Mouse (Mus musculus) CD4-positive, CD25-positive, alpha-beta regulatory T cell, adult 4 months (primary cell): Measurements from ENCODE around the gene Tssk1. TPM values are rescaled to one million over a fixed set of nuclear protein-coding genes. Genes with fewer than 3 reads are reported as not detected.

Experiments
- ATAC-seq: one replicate; pipeline ENCODE4 v1.8.0; 2017
- polyA plus RNA-seq, 2 experiments: library from polyadenylated mRNA; unstranded; fragments of 100-300 nt; shearing (Covaris generic); gene quantifications; one replicate each; pipeline ENCODE4 v1.2.1; 2017

The Tssk1 gene
- polyA plus RNA-seq, 2 experiments from 2014 or later, result not detected

DNA sequence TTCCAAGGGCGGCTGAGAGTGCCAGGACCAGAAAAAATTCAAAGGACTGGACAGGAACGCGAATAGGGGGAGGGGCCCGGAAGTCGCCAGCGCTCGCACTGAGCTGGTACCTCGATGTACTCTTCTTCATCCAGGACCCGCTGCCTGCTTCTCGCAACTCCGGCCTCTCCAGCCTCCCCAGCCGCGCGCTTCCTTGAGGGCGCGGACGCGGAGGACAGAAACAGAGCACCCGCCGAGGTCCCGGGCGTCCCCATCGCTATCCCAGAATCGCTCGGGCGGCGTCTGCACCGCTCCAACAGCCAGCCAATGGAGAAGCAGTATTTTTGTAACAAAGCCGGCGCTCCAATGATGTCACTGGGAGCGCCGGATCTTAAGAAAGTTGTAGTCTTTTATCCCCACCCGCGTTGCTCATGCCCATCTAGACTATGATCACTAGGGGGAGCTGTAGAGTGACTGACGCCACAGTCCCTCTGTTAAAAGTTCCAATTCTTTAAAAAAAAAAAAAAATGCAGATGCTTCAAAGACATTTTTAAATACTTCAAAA is 17.1 kb downstream of the Tssk1 start, which contains the start of gene Ess2:
Gene Ess2 (minus strand): TSS at position 297 of the 544 bp plus-strand sequence.
- ATAC-seq, result peak; percentile 100

DNA sequence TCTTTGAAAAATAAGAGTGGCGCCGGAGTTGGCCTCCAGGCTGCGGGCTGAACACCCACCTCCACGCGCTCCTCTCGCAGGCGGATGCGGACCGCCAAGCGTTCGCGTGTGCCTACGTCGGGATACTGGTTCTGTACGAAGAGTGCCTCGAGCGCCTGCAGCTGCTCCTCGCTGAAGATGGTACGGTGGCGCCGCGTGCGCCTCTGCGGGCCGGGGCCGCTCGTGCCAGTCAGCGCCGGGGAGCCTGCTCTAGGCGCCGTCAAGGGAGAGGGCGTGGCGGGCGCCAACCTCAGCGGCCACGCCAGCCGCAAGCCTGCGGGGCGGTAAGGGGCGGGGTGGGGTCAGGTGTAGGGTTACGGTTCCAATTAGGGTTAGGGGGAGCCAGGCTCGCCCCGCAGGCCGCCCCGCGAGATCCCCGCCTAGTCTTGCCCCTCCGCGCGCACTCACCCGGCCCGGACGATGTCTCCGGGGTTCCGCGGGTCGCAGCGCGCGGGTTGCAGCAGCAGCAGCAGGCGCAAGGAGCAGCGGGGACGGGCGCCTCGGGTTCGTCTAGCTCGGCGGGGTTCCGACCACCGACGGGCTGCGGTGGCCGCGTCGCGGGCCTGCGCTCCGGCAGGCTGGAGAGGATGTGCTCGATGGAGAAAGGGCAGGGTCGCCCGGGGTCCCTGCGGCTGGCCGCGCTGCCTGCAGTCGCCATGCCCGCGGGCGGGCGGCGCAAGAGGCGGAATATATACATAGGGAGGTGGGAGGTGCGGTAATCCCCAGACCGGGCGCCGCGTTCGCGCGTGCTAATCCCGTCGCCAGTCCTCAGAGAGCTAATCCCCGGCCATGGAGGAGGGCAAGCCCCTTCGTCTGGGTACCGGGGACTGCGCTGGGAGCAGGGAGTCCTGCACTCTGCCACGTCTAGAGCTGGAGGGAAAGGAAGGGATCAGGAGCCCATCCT is 20.6 kb downstream of the Tssk1 start, which contains the start of gene Gsc2:
Gene Gsc2 (minus strand): TSS at position 753 of the 943 bp plus-strand sequence.
- no peak for ATAC-seq

DNA sequence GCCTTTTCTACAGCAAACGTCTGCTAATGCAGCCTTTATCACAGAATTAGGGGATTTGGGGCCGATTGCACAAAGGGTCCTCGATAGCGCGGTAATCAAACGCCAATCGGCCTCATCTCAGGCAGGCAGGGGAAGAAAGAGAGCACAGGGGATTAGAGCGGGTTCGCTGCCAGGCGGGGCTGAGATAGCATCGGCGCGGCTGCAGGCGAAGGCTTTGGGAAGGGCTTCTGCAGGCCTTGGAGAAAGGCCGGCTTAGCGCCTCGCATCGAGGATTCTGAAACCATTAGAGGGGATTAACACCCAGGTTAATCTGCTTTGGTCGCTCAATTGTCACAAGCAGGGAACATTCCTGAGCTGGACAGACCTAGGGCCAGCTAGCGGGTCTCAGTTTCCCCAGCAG is 26.6 kb downstream of the Tssk1 start:
- ATAC-seq, result no peak

DNA sequence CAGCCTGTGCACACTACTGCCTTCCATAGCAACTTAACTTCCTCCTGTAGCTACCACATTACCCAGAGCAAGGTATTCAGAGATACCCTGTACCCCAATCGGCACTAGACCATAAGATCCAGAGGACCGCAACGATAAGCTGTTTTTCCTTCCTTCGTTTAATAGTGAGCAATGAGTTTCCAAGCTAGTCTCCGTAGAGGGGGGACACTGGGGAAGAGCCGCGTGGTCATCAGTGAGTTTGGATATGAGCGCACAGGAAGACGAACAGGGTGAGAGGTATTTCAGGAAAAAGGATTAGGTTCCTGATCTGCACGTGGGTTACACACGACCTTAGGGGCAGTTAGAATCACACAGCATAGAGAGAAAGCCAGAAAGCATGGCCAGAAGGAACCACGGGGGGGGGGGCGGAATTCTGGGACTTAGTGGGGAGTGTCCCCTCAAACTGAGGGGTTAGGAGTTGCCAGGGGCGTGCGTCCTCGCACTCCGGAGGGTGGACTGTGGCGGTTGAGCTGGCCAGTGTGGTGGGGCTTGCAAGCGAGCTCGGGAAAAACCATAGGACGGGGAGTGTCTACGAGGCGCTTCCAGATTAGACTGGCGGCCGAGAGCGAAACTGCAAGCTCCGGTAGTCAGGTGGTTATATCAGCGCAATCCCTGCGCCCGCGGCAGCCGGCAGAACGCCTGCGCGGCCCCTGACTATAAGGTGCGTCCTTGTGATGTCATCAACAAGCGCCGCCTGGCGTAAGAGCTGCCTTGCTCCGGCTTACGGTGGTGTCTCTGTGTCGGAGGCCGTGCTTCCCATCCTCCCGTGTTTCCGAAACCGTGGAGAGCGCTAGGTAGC is 27.5 kb downstream of the Tssk1 start:
- peak; percentile 98 for ATAC-seq

DNA sequence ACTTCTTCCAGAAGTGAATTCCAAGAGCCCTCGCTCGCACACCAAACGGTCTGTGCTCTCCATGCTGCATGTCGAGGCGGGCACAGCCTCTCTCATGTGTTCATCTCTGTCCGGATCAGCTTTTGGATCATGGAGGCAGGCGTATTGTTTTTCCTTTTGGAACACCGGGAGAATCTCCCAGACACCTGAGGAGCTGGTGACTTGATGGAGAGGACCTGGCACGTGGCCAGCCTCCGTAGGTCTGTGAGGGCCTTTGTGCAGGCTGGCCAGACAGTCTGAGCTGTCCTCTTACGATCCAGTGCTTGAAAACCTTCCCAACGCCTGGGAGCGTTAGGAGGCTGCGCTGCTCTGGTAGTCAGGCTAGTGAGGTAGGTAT is 28.1 kb downstream of the Tssk1 start:
- ATAC-seq, result peak; percentile 1

DNA sequence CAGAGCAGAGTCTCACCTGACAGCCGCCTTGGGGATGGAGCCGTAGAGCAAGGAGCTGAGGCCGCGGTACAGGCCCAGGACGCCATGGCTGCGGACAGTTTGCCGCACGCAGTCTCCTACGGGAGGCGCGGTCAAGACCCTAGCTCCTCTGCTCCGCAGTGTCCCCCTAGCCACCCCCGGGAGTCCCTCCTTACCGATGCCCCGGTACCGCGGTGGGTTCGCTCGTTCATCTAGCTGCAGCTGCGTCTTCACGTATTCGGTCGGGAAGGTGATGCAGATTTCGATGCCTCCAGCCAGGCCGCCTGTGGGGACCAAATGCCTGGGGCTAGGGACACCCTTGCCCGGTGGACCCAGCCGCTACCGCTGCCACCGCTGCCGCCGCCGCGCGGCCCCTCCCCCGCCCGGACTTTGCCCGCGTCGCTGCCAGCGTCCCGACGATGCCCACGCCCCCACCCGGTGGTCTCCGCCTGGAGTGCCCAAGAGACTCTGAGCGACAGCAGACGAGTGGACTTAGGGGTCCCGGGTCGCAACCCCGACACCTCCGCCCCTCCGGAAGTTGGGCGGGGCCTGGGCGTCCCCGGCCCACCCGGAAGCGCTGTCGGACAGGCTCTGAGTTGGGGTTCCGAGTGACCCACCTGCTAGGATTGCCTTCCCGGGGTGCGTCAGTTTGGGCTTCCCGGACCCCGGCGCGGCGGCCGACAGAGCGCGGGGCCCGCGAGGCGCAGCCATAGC is 33.5 kb downstream of the Tssk1 start:
- peak; percentile 21 for ATAC-seq

DNA sequence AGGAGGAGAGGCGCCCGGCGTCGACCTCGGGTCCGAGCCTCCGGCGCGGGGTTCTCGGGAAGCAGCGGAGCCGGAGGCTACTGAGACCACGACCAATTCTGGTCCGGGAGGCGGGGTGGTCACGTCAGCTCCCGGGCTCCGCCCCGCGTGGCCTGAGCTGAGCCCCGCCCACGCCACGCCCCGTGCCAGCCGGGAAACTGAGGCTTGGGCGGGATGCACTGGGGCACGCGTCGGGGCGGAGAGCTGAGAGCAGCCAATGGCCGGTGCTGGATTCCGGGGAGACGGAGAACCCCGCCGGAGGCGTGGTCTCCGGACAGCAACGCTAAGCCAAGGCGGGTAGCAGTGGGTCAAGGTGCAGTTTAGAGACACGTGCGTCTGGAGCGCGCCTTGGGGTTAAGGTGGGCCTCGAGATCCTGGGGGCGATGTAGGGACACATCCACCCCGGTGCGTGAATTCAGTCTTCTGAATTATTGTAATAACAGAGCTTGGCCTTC is 34.1 kb downstream of the Tssk1 start, which contains the start of gene Slc25a1:
Gene Slc25a1 (minus strand): TSS at position 133 of the 494 bp plus-strand sequence.
- peak; percentile 21 for ATAC-seq

DNA sequence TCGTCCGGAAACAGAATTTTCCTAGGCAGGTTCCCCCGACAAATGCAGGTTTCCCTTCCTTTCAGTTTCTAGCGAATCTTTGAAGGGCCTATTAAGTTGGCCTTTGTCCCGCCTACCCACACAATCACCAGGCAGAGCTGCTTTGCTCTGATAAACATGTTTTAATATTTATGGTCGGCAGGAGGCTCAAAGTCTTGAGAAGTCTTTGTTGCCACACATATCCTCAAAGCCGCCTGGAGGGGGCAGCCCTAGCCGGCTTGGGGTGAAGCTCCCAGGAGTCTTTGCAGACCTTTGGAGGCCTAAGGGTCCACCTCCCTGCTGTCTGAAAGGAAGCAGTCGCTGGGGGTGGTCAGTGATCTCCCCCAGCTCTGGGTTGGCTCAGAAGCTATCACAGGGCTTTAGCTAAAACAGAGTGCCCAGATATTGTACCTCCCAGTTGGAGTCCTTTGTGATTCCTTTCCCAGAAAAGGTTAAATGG is 34.6 kb downstream of the Tssk1 start:
- ATAC-seq, result peak; percentile 94

DNA sequence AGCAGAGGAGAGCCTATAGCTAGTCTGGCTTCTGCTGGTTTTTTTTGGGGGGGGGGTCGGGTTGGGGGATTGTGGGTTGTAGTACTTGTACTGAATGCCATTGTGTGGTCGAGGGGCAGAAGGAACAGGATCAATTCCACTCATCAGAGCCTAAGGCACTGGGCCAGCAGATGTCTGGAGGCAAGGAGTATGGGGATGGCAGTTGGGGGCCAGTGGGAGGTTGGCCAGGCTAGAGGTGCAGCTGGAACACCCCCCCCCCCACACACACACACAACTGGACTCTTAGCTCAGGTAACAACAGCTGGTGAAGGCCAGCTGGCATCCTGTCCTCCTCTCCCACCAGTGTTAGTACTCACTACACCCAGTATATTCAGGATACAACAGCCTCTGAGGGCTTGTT is 35.2 kb downstream of the Tssk1 start:
- no peak for ATAC-seq

DNA sequence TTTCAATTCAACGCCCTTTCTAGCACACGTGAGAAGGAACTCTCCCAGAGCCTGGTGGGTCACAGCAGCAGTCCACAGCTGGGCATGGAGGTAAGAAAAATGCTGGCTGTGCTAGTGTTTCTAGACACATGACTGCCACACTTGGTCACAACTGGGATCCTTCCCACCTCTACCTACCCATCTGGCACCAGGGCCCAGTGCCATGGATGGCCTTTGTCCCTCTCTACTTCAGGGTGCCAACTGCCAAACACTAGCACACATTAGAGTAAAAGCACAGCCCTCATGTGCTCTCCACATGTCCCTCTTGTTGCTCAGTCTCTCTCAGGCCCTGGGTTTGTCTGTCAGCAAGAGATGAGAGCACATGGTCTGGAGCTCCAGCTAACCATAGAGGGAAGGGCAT is 35.6 kb downstream of the Tssk1 start:
- no peak for ATAC-seq

DNA sequence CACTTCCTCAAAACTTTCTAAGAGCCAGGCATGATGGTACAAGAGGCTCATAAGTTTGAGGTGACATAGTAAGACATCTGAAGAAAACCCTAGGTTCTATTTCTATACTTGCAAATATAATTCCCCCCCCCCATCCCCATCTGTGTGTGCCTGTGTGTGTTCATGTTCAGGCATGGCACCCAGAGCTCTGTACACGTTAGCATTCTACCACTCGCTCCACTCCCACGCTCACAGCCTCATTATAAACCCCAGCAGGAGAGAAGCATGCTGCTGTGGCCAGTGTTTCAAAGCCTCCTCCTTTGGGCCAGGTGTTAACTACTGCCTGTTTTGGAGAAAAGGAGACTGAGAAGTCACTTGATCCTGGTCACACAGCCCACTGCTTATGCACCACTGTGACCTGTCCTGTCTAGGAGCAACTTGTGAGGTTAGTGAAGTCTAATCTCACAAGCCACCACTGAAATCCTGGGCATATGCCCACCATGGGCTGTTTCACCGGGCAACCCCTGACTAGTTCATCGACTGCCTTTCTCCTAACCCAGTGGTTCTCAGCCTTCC is 38.0 kb downstream of the Tssk1 start:
- no peak for ATAC-seq

DNA sequence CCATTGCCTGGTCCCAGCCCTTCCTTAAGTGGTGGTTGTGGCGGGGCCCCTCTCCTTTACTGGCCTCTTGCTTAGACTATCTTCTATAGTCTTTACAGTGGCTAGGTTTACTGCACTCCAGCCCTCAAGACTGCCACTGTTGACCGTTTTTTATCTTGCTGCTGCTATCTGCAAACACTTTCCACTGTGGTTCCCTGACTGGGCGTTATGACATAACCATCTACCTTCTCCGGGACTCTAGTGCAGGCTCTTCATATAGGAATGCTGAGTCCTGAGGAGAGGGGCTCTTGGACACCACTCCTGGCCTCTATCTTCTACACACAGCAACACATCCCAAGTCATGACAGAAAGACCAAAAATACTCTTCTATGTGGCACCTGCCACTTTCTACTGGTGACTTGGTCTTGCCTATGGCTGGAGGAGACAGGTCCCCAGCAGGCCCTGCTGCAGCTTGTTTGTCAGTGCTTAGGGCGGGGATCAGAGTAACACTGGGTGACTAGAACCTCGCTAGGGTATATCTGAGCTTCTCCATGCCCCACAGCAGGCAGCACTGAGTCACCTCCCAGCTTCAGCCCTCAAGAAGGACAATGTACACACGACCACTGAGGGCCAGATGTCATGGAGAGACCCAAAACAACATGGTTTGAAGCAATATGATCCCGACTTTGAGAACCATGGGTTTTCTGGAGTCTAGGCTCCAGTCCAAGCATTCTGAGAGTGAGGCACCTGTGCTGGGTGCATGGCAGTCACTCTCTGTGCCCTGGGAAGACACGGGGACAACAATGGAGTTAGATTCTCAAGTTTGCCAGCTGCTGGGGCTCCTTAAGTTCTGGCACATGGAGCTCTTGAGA is 39.8 kb downstream of the Tssk1 start:
- ATAC-seq, result no peak

DNA sequence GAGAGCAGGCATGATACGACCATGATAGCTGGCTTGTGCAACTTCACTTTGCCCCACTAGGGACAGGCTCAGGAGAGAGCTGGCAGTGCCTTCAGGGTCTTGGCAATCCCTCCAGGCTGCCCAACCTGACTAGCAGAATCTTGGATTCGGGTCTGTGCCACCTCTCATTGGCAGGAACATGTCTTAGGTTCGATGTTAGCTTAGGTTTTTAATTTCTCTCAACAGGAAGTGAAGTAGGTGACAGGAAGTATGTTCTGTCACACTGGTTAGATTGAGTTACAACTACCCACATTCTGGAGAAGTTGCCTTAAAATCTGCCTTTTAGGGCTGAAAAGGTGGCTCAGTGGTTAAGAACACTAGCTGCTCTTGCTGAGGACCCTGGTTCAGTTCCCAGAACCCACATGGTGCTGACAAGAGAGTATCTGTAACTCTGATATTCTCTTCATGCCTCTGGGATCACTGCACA is 40.5 kb downstream of the Tssk1 start:
- ATAC-seq, result peak; percentile 59

DNA sequence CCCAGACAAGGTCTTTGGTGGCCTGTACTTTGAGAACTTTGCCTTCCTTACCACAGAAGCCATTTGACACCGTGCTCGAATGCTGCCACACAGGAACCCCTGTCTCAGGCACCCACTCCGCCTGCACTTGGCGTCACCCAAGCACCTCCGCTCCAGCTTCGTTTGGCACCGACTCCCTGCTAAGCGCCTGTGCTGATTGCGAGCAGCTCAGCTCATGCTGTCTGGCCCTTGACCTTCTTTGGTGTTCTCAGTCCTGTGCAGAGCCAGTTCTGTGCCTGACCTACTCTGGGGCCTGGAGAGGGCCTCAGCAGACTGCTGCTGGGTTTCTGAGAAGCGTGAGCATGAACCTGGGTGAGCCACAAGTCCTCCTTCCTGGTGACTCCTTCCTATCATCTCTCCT is 42.8 kb downstream of the Tssk1 start:
- ATAC-seq, result no peak

DNA sequence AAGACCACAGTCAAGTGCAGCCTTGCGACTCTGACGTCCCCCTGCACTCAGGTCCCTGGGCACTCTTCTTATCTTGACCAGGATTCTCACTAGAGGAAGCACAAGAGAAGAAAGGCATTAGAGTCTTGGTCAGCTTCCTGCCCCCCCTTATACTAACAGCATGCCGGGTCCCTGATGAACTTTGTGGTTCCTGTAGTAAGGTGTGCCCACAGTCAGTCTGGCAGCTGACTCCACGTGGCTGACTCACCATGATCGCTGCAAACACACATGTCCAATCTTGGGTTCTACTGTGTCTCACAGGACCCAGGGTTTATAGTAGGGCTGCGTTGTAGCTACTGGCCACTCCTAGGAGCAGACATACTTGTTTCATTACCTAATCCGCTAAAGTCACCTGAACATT is 44.2 kb downstream of the Tssk1 start:
- ATAC-seq, result no peak

DNA sequence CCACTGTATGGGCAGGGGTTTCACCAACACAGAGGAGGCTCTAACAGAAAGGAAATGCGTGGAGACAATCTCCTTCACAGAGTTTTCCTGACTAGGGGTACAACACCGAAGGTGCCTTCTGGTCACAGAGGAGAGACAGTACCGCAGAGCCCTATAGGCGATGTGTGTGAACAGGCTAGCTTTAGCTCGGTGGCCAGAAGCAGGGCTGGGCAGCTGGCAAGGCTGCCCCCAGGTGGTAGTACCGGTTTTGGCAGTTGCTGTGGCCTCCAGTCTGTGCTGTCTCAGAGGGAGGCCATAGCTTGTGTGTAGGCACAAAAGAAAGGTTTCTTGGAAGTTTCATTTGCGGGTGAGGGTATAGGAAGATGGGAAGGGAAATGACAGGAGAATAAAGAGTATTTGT is 44.8 kb downstream of the Tssk1 start:
- ATAC-seq, result peak; percentile 95

DNA sequence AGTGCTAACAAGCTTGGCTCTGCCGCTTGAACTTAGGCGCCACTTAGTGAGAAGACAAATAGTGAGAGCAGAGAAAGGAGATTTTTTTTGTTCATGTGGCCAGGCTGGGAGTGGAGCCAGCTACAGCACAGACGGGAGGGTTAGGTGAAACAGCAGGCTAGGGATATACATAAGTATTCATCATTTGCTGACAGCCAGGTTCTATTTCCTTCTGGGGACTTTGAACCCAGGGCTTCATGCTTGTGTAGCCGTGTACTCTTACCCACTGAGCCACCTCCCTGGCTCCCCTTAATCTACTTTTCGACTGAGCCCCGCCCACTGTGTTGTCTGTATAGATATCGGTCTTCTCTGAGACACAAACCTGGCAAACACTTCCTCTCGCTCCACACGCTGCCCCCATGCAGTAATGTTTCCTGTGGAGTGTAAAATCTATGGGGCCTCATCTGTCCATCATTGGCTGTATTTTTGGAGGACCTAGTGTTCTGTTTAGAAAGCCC is 45.3 kb downstream of the Tssk1 start:
- ATAC-seq, result peak; percentile 12

DNA sequence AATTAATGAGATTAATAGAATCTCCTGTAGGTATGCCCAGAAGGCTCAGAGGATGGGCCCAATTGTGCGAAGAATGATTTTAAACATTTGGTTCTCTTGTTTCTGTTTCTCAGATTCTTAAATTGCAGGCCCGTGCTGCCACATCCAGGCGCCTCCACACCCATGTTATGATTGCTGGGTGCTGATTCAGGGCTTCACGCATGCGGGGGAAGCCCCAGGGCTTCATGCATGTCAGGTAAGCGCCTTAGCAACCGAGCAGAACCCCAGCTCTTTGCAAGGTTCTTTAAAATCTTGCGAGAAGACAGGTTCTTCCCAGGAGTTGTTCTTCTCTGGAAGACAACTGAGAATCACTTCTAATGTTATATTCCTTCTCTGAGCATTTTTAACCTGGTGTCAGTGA is 49.4 kb downstream of the Tssk1 start:
- no peak for ATAC-seq

DNA sequence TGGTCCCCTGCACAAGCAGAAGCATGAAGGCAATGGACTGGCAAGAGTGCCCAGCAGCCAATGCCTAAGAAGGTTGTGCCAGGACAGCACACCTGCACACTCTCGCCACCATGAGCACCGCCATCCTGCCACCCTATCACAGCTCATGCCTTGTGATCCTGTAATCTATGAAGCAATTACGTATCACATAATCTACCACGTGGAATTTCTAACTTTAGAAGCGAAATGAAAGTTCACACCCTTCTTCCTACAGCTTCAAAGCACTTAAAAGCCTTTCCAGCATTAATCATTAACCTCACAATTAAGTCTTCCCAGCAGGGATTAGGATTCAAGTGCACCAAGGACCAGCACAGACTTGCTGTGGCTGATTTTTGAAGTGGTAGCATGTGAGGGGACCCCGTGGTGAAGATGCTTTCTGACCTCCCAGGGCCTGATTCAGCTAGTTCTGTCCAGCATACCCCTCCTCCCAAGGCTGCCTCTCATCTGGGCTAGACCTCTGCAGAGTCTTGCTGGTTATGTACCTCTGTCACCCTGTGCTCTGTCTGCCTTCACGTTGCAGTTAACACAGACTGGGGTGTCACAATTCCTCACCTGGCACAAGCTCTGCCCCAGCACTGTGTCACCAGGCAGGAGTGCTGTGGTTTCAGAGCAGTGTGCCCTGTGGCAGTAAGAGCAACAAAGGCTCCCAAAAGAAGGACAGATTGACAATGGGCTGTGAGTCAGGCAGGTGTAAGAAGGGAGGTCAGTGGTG is 51.2 kb downstream of the Tssk1 start:
- no peak for ATAC-seq
